ENCODE assay signal across 9 mouse cellular contexts in genomic region chr5:112255426-112255825, GRCm38 (mm10). TPM values are rescaled to one million over a fixed set of nuclear protein-coding genes. Genes with fewer than 3 reads are reported as not detected.
DNase-seq lines count a peak whose midpoint lies in the region; ATAC-seq and TF ChIP-seq lines count a peak whose summit lies in the region.
"Had no signal": no experiment of that assay in that cellular context is flagged by ENCODE, and none has a peak within 500 bp of the region (broad histone marks: within the 10 kb centered on the region; RNA-seq: fewer than 3 reads in every experiment).

Crybb1 (plus strand) TSS chr5:112255815.

- H3K9ac ChIP-seq in liver, embryonic 13.5 days: peak within 1 kb of the TSS; percentile 4; the same call in 1 of the 2 replicates
- no peak within 1 kb of the TSS for H3K9ac ChIP-seq in liver, embryonic 11.5 days (ENCODE audit: low read depth, low read length)
- H3K9ac ChIP-seq in kidney, postnatal 0 days (ENCODE audit: low read depth, low read length): 0 out of 2 replicates have a peak within 1 kb of the TSS, but pooled peaks have one; percentile 1
- H3K9ac ChIP-seq in neural tube, embryonic 15.5 days (replicated peaks): no peak within 1 kb of the TSS

- no peak within 1 kb of the TSS for H3K4me2 ChIP-seq in liver, embryonic 13.5 days
- H3K4me2 ChIP-seq in liver, embryonic 11.5 days: no peak within 1 kb of the TSS
- no peak within 1 kb of the TSS for H3K4me2 ChIP-seq in kidney, postnatal 0 days (ENCODE audit: low read length)
- no peak within 1 kb of the TSS for H3K4me2 ChIP-seq in neural tube, embryonic 15.5 days

- DNase-seq in liver, embryonic 13.5 days: no peak
- no peak for DNase-seq in liver, embryonic 11.5 days (ENCODE audit: low spot score)
- DNase-seq in brain, adult 2 months (ENCODE audit: low read depth, low spot score): peak; percentile 91
- peak; percentile 62 to 66 for DNase-seq in frontal cortex, postnatal 36 days (ENCODE audit: low spot score in 2 of 2)
- DNase-seq in kidney, postnatal 0 days (ENCODE audit: low spot score): no peak
- no peak for DNase-seq in embryo, embryonic 11 days

- no peak for TF ChIP-seq CTCF in kidney, postnatal 0 days (IDR thresholded peaks at IDR 0.05; ENCODE audit: low read depth)

- peaks cover 42% of the 10 kb centered on the region for H3K4me1 ChIP-seq in liver, embryonic 13.5 days (replicated peaks)
- H3K4me1 ChIP-seq in liver, embryonic 11.5 days (replicated peaks; ENCODE audit: control insufficient read depth, insufficient read depth, low read length): peaks cover 8% of the 10 kb centered on the region
- 0 out of 2 replicates have a peak, but pooled peaks cover 12% of the 10 kb centered on the region for H3K4me1 ChIP-seq in kidney, postnatal 0 days (replicated peaks; ENCODE audit: insufficient read depth, low read length)
- H3K4me1 ChIP-seq in neural tube, embryonic 15.5 days: peaks cover 29% of the 10 kb centered on the region

- WGBS in liver, embryonic 13.5 days (ENCODE audit: insufficient replicate concordance): 67% methylated on average over 3 of the region's 3 CpGs
- WGBS in liver, embryonic 11.5 days: 72% methylated on average over 3 of the region's 3 CpGs
- 46% methylated on average over 3 of the region's 3 CpGs for WGBS in kidney, postnatal 0 days
- WGBS in neural tube, embryonic 15.5 days: 29% methylated on average over 3 of the region's 3 CpGs

- no peaks in the 10 kb centered on the region for H3K36me3 ChIP-seq in liver, embryonic 13.5 days
- no peaks in the 10 kb centered on the region for H3K36me3 ChIP-seq in liver, embryonic 11.5 days (ENCODE audit: control insufficient read depth, insufficient read depth, low read length)
- H3K36me3 ChIP-seq in kidney, postnatal 0 days (ENCODE audit: insufficient read depth, low read length): no peaks in the 10 kb centered on the region
- H3K36me3 ChIP-seq in neural tube, embryonic 15.5 days: no peaks in the 10 kb centered on the region

- no peak within 1 kb of the TSS for H3K4me3 ChIP-seq in liver, embryonic 13.5 days (replicated peaks)
- H3K4me3 ChIP-seq in liver, embryonic 11.5 days (ENCODE audit: low read depth, low read length): no peak within 1 kb of the TSS
- no peak within 1 kb of the TSS for H3K4me3 ChIP-seq in kidney, postnatal 0 days (replicated peaks; ENCODE audit: low read depth, low read length)
- H3K4me3 ChIP-seq in neural tube, embryonic 15.5 days (replicated peaks): no peak within 1 kb of the TSS

- no peak for ATAC-seq in liver, embryonic 13.5 days (ENCODE audit: low read depth)
- ATAC-seq in liver, embryonic 11.5 days (replicated peaks; ENCODE audit: low FRiP score): no peak
- no peak for ATAC-seq in kidney, postnatal 0 days (replicated peaks; ENCODE audit: low FRiP score, low read depth)
- no peak for ATAC-seq in neural tube, embryonic 15.5 days (ENCODE audit: low FRiP score)
- no peak for ATAC-seq in inflammation-experienced regulatory T-cells, adult 6 months

- no peak within 1 kb of the TSS for H3K27ac ChIP-seq in liver, embryonic 13.5 days
- H3K27ac ChIP-seq in liver, embryonic 11.5 days (ENCODE audit: low read depth, low read length): no peak within 1 kb of the TSS
- H3K27ac ChIP-seq in kidney, postnatal 0 days: 0 out of 2 replicates have a peak within 1 kb of the TSS, but pooled peaks have one; percentile 19
- peak within 1 kb of the TSS; percentile 65; the same call in 1 of the 2 replicates for H3K27ac ChIP-seq in neural tube, embryonic 15.5 days (replicated peaks)
- H3K27ac ChIP-seq: macrophage had no signal

- 0 out of 2 replicates have a peak, but pooled peaks cover 18% of the 10 kb centered on the region for H3K27me3 ChIP-seq in liver, embryonic 13.5 days
- peaks cover 1% of the 10 kb centered on the region for H3K27me3 ChIP-seq in liver, embryonic 11.5 days (replicated peaks; ENCODE audit: control insufficient read depth, insufficient read depth, low read length)
- H3K27me3 ChIP-seq in kidney, postnatal 0 days (ENCODE audit: insufficient read depth, low read length): no peaks in the 10 kb centered on the region
- H3K27me3 ChIP-seq in neural tube, embryonic 15.5 days (replicated peaks): no peaks in the 10 kb centered on the region

- no peaks in the 10 kb centered on the region for H3K9me3 ChIP-seq in liver, embryonic 13.5 days (replicated peaks)
- H3K9me3 ChIP-seq in liver, embryonic 11.5 days (ENCODE audit: control insufficient read depth, low read length): no peaks in the 10 kb centered on the region
- H3K9me3 ChIP-seq in kidney, postnatal 0 days (replicated peaks; ENCODE audit: low read length): no peaks in the 10 kb centered on the region
- H3K9me3 ChIP-seq in neural tube, embryonic 15.5 days (replicated peaks): no peaks in the 10 kb centered on the region

RNA-seq across cellular contexts. Expression of gene Crybb1, which starts in this region (rescaled TPM):
- 0.23 and 0.30 TPM in 2 replicates for polyA plus RNA-seq in liver, embryonic 13.5 days (2015; fragmentation: Nextera tagmentation; extraction: Ambion mirVana)
- 0.31 and 0.45 TPM in 2 replicates for polyA plus RNA-seq in liver, embryonic 11.5 days (2014; fragmentation: Nextera tagmentation; extraction: Ambion mirVana)
- polyA plus RNA-seq in kidney, postnatal 0 days (2015; fragmentation: Nextera tagmentation; extraction: Ambion mirVana): 3.4 TPM in 2 replicates
- 5.8 and 6.2 TPM in 2 replicates for polyA plus RNA-seq in neural tube, embryonic 15.5 days (2015; fragmentation: Nextera tagmentation; extraction: Ambion mirVana)
- under 1 TPM in 1 of 3 experiments, not detected in 2; 0.97 TPM for polyA plus RNA-seq in inflammation-experienced regulatory T-cells, adult 6 months (2017; shearing (Covaris generic))
- polyA plus RNA-seq: macrophage had no signal

Comparison
In these comparisons a context has a peak if more than half of its experiments do, and no peak if none do; other contexts are left out.
1. H3K9ac ChIP-seq: peak in liver, embryonic 13.5 days (single experiment) and kidney, postnatal 0 days (single experiment); none in liver, embryonic 11.5 days (single experiment) and neural tube, embryonic 15.5 days (single experiment).
2. DNase-seq: peak in brain, adult 2 months (single experiment) and frontal cortex, postnatal 36 days (2 of 2); none in liver, embryonic 13.5 days (single experiment), liver, embryonic 11.5 days (single experiment), kidney, postnatal 0 days (single experiment) and embryo, embryonic 11 days (single experiment).
3. H3K27ac ChIP-seq: peak in kidney, postnatal 0 days (single experiment) and neural tube, embryonic 15.5 days (single experiment); none in liver, embryonic 13.5 days (single experiment) and liver, embryonic 11.5 days (single experiment).